Mouse (Mus musculus): ENCODE measurements around the gene Ccdc154. TPM values are rescaled to one million over a fixed set of nuclear protein-coding genes. Genes with fewer than 3 reads are reported as not detected.

Gene Ccdc154
- polyA plus RNA-seq, 1 experiment from 2014 or later: 0.41 TPM

DNA sequence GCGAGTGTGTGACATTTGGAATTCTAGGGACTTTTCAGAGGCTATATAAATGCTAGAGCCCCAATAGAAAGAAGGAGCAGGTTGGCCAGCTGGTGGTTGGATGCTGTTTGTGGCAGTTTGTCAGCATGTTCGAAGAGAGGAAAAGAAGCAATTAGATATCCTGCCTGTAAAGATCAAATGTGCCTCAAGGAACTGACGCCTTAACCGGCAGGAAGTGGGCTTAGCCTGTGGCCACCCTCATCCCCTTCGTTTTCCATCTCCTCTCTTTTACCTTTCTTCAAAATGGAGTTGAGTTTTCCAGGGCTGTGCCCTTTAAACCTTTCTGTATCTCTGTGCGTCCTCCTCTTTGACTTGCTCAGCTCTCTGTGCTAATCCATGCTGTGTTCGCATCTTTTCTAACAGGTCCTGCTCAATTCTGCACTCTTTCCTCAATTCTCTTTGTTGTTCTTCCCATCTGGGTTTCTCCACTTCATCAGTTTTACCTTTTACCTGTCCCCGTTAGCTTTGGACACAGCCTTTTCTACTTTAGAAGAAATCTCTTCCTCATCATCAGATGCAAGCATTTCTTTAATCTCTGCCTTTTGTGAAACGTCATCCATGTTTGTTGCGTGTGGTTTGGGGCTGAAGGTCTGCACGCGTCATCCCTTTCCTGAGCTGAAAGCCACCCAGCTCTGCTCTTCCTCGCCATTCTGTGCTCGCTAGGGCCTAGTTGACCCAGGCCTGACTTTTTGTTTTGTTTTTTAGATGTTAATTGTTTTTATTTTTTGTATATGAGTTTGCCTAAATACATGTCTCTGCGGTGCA is 57.4 kb downstream of the Ccdc154 start:
- H3K9ac ChIP-seq (replicated peaks; ENCODE audit: low read depth, low read length): no peak overlapping the region
- no peak overlapping the region for H3K4me2 ChIP-seq (replicated peaks; ENCODE audit: low read depth, low read length)
- no peak overlapping the region for H3K27ac ChIP-seq (ENCODE audit: low read length)
- H3K4me3 ChIP-seq (ENCODE audit: low read depth, low read length): no peak overlapping the region
- 93% methylated on average over 15 of the region's 15 CpGs for WGBS
- peaks cover 4% of the 10 kb centered on the region; the same call in 1 of the 2 replicates for H3K4me1 ChIP-seq (ENCODE audit: control insufficient read depth, insufficient read depth, low read length)
- peaks cover 20% of the 10 kb centered on the region for H3K36me3 ChIP-seq (ENCODE audit: control insufficient read depth, insufficient read depth, low read length)
- no peaks in the 10 kb centered on the region for H3K9me3 ChIP-seq (ENCODE audit: control insufficient read depth, low read depth, low read length)
- no peaks in the 10 kb centered on the region for H3K27me3 ChIP-seq (ENCODE audit: control insufficient read depth, insufficient read depth, low read length)
- ATAC-seq (ENCODE audit: insufficient number of reproducible peaks, insufficient read depth, low FRiP score, low read depth): no peak

- no peak for ATAC-seq (ENCODE audit: insufficient number of reproducible peaks, insufficient read depth, low FRiP score, low read depth)
- no peak overlapping the region for H3K9ac ChIP-seq (replicated peaks; ENCODE audit: low read depth, low read length)
- 95% methylated on average over 1 of the region's 1 CpGs for WGBS
- H3K27ac ChIP-seq (ENCODE audit: low read length): no peak overlapping the region
- no peaks in the 10 kb centered on the region for H3K9me3 ChIP-seq (ENCODE audit: control insufficient read depth, low read depth, low read length)
- H3K4me2 ChIP-seq (replicated peaks; ENCODE audit: low read depth, low read length): no peak overlapping the region
- H3K4me3 ChIP-seq (ENCODE audit: low read depth, low read length): no peak overlapping the region
- H3K27me3 ChIP-seq (ENCODE audit: control insufficient read depth, insufficient read depth, low read length): no peaks in the 10 kb centered on the region
- peaks cover 4% of the 10 kb centered on the region; the same call in 1 of the 2 replicates for H3K4me1 ChIP-seq (ENCODE audit: control insufficient read depth, insufficient read depth, low read length)
- H3K36me3 ChIP-seq (ENCODE audit: control insufficient read depth, insufficient read depth, low read length): peaks cover 15% of the 10 kb centered on the region
These were observed 58.5 kb downstream of the Ccdc154 start for GRCm38 (mm10) chr17:25220746-25221145.

Other genes with a start within 250 kb of the Ccdc154 start
- 40.9 and 42.9 TPM in 2 replicates for gene Mapk8ip3, start 225.5 kb upstream of the Ccdc154 start, polyA plus RNA-seq (2014; fragmentation: Nextera tagmentation; extraction: Ambion mirVana)
- 139 and 150 TPM in 2 replicates for gene Jpt2, start 201.8 kb upstream of the Ccdc154 start, polyA plus RNA-seq (2014; fragmentation: Nextera tagmentation; extraction: Ambion mirVana)
- 9.7 and 11.7 TPM in 2 replicates for gene Cramp1l, start 146.7 kb upstream of the Ccdc154 start, polyA plus RNA-seq (2014; fragmentation: Nextera tagmentation; extraction: Ambion mirVana)
- 17.1 and 18.7 TPM in 2 replicates for gene Ift140, start 146.4 kb upstream of the Ccdc154 start, polyA plus RNA-seq (2014; fragmentation: Nextera tagmentation; extraction: Ambion mirVana)
- 21.6 TPM in 2 replicates for gene Tmem204, start 78.9 kb upstream of the Ccdc154 start, polyA plus RNA-seq (2014; fragmentation: Nextera tagmentation; extraction: Ambion mirVana)
- 38.2 and 40.5 TPM in 2 replicates for gene Telo2, start 46.5 kb upstream of the Ccdc154 start, polyA plus RNA-seq (2014; fragmentation: Nextera tagmentation; extraction: Ambion mirVana)
- 0.16 and 0.28 TPM in 2 replicates for gene Ptx4, start 41.7 kb upstream of the Ccdc154 start, polyA plus RNA-seq (2014; fragmentation: Nextera tagmentation; extraction: Ambion mirVana)
- gene Clcn7, start 29.1 kb upstream of the Ccdc154 start, polyA plus RNA-seq (2014; fragmentation: Nextera tagmentation; extraction: Ambion mirVana): 19.7 and 20.4 TPM in 2 replicates
- gene Gm38655, start 13.0 kb downstream of the Ccdc154 start, polyA plus RNA-seq (2014; fragmentation: Nextera tagmentation; extraction: Ambion mirVana): 3.3 and 4.2 TPM in 2 replicates
- gene BC003965, start 22.1 kb downstream of the Ccdc154 start, polyA plus RNA-seq (2014; fragmentation: Nextera tagmentation; extraction: Ambion mirVana): 31.5 and 32.4 TPM in 2 replicates
- 5.7 and 6.8 TPM in 2 replicates for gene Unkl, start 25.9 kb downstream of the Ccdc154 start, polyA plus RNA-seq (2014; fragmentation: Nextera tagmentation; extraction: Ambion mirVana)
- gene Gnptg, start 77.7 kb downstream of the Ccdc154 start, polyA plus RNA-seq (2014; fragmentation: Nextera tagmentation; extraction: Ambion mirVana): 44.3 and 44.4 TPM in 2 replicates
- 41.1 and 42.4 TPM in 2 replicates for gene Tsr3, start 77.7 kb downstream of the Ccdc154 start, polyA plus RNA-seq (2014; fragmentation: Nextera tagmentation; extraction: Ambion mirVana)
- gene Baiap3, start 93.9 kb downstream of the Ccdc154 start, polyA plus RNA-seq (2014; fragmentation: Nextera tagmentation; extraction: Ambion mirVana): 2.3 and 3.9 TPM in 2 replicates
- gene Ube2i, start 112.2 kb downstream of the Ccdc154 start, polyA plus RNA-seq (2014; fragmentation: Nextera tagmentation; extraction: Ambion mirVana): 592 and 600 TPM in 2 replicates
- gene Prss34, start 135.9 kb downstream of the Ccdc154 start, polyA plus RNA-seq (2014; fragmentation: Nextera tagmentation; extraction: Ambion mirVana): 0.33 and 0.35 TPM in 2 replicates
- gene Prss28, start 146.2 kb downstream of the Ccdc154 start, polyA plus RNA-seq (2014; fragmentation: Nextera tagmentation; extraction: Ambion mirVana): not detected in 2 replicates
- gene Prss29, start 156.2 kb downstream of the Ccdc154 start, polyA plus RNA-seq (2014; fragmentation: Nextera tagmentation; extraction: Ambion mirVana): not detected in 2 replicates
- not detected in 2 replicates for gene Tpsab1, start 183.1 kb downstream of the Ccdc154 start, polyA plus RNA-seq (2014; fragmentation: Nextera tagmentation; extraction: Ambion mirVana)
- gene Tpsb2, start 203.8 kb downstream of the Ccdc154 start, polyA plus RNA-seq (2014; fragmentation: Nextera tagmentation; extraction: Ambion mirVana): 1.3 and 1.4 TPM in 2 replicates
- 0.69 and 0.98 TPM in 2 replicates for gene Tpsg1, start 206.8 kb downstream of the Ccdc154 start, polyA plus RNA-seq (2014; fragmentation: Nextera tagmentation; extraction: Ambion mirVana)

Data from stomach, embryonic 14.5 days (tissue).